Mouse (Mus musculus) hindbrain, embryonic 14.5 days (tissue): ENCODE data around the gene Efcab6. TPM values are rescaled to one million over a fixed set of nuclear protein-coding genes. Genes with fewer than 3 reads are reported as not detected.

Experiments used
- ATAC-seq: fragments of 200-750 bp; cut with Nextera tagmentation; 2 replicates; pipeline ENCODE4 v1.8.0; 2017; ENCODE audit warnings: moderate number of reproducible peaks, mild to moderate bottlenecking, moderate TSS enrichment, moderate library complexity; ENCODE audit not compliant: low FRiP score
- DNase-seq: peaks from one replicate; pipeline ENCODE4 v3.0.0-alpha.2; 2015; ENCODE audit warnings: low spot score
- H3K27ac ChIP-seq: fragments of 300-500 bp; sonication (generic); 2 replicates; pipeline ENCODE4 v1.5.1; 2014; ENCODE audit warnings: mild to moderate bottlenecking, moderate library complexity
- H3K27me3 ChIP-seq: fragments of 300-500 bp; sonication (generic); 2 replicates; pipeline ENCODE4 v1.6.1; 2014; ENCODE audit warnings: mild to moderate bottlenecking, low read length, mixed read lengths; ENCODE audit not compliant: control insufficient read depth, insufficient read depth
- H3K36me3 ChIP-seq: fragments of 300-500 bp; sonication (generic); replicated peaks from 2 replicates; pipeline ENCODE4 v1.6.1; 2014; ENCODE audit not compliant: control insufficient read depth, insufficient read depth
- H3K4me1 ChIP-seq: fragments of 300-500 bp; sonication (generic); replicated peaks from 2 replicates; pipeline ENCODE4 v1.6.1; 2014; ENCODE audit warnings: antibody characterized with exemption, low read length, mixed read lengths; ENCODE audit not compliant: control insufficient read depth, insufficient read depth
- H3K4me2 ChIP-seq: fragments of 300-500 bp; sonication (generic); replicated peaks from 2 replicates; pipeline ENCODE4 v1.6.1; 2014; ENCODE audit warnings: mild to moderate bottlenecking, moderate library complexity
- H3K4me3 ChIP-seq: fragments of 300-500 bp; sonication (generic); replicated peaks from 2 replicates; pipeline ENCODE4 v1.5.1; 2014; ENCODE audit warnings: mild to moderate bottlenecking, low read length
- H3K9ac ChIP-seq: fragments of 300-500 bp; sonication (generic); 2 replicates; pipeline ENCODE4 v1.6.1; 2014
- H3K9me3 ChIP-seq: fragments of 300-500 bp; sonication (generic); 2 replicates; pipeline ENCODE4 v1.6.1; 2016; ENCODE audit warnings: low read length; ENCODE audit not compliant: control insufficient read depth
- WGBS: fragments of 180-500 bp; shearing (Covaris S2); extraction: QIAGEN DNeasy Blood & Tissue Kit; methylation state at CpG from one replicate; pipeline ENCODE4 v1.1.7; 2014; 5-methylcytosine and 5-hydroxymethylcytosine counted together
- polyA plus RNA-seq: library from polyadenylated mRNA; unstranded; fragments of >200 nt; fragmentation: Nextera tagmentation; extraction: Ambion mirVana; gene quantifications from 2 replicates; pipeline ENCODE4 v1.2.1, GENCODE M21; 2014

Gene Efcab6
- polyA plus RNA-seq, 1 experiment from 2014 or later = 0.88 TPM

DNA sequence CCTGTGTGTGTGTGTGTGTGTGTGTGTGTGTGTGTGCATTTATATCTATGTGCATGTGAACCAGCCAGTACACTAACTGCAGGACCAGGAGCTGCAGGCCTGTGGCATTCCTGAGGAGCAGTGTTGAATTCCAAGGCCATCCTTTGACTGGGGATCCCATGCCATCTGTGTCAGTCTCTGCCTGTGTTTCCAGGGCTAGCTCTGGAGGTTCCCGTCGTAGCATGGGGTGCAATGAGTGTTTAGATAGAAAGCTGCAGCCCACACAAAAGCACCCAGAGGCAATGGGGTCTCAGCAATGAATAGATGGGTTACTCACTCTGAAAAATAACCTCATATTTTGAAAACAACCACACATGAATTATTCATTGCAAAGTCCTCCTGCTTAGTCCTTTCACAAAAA is 126.7 kb downstream of the Efcab6 start:
- Histone ChIP-seq H3K4me3 (no peak overlapping the region), H3K36me3 (no peaks in the 10 kb centered on the region), H3K9ac (no peak overlapping the region), H3K4me1 (no peaks in the 10 kb centered on the region; the same call in 1 of the 2 replicates), H3K4me2 (no peak overlapping the region), H3K27ac (no peak overlapping the region), H3K9me3 (no peaks in the 10 kb centered on the region), H3K27me3 (no peaks in the 10 kb centered on the region)
- DNase-seq (no peak), ATAC-seq (no peak)
- 46% methylated on average over 2 of the region's 2 CpGs for WGBS

DNA sequence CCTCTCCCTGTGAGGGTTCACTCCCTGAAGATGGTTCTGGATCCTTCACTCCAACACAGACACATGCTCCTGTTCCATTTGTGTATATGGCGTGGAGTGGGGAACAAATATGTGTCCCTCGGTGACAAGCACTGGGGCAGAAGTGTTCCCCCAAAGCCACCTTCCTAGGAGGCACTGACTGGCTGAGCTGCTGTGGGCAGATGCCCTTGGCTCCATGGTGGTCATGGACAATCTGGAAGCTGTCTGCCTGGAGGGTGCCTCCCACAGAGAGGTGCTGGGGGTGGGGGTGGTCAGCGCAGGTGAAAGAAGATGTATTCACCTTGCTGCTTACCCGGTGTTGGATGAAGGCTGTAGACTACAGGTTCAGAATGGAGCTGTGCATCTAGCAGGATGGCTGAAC is 128.7 kb downstream of the Efcab6 start:
- H3K4me2 ChIP-seq = no peak overlapping the region
- DNase-seq (no peak), ATAC-seq (no peak)
- H3K27ac ChIP-seq = no peak overlapping the region
- no peaks in the 10 kb centered on the region for H3K9me3 ChIP-seq
- no peaks in the 10 kb centered on the region; the same call in 1 of the 2 replicates for H3K4me1 ChIP-seq
- H3K9ac ChIP-seq = no peak overlapping the region
- H3K36me3 ChIP-seq = no peaks in the 10 kb centered on the region
- 91% methylated on average over 4 of the region's 4 CpGs for WGBS
- no peak overlapping the region for H3K4me3 ChIP-seq
- no peaks in the 10 kb centered on the region for H3K27me3 ChIP-seq

DNA sequence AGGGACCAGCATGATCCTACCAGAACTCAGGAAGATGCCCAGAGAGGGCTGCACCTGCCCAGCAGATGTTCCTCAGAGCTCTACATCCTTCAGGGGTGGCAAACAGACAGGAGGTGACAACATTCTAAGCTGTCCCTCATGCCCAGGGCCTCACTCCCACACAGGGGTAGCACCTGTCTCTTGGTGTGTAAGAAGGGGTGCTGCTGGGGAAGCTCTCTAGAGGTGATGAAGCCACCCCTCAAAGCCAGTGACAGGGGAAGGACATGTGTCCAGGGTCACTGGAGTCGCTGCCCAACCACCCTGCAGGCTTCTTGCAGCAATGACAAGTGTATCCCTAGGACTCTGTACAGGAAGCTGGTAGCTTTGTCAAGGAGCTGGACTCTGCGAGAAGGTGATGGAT is 130.4 kb downstream of the Efcab6 start:
- no peaks in the 10 kb centered on the region for H3K27me3 ChIP-seq
- no peak overlapping the region for H3K4me2 ChIP-seq
- H3K36me3 ChIP-seq = no peaks in the 10 kb centered on the region
- no peaks in the 10 kb centered on the region for H3K9me3 ChIP-seq
- H3K27ac ChIP-seq = no peak overlapping the region
- no peak for ATAC-seq
- H3K9ac ChIP-seq = no peak overlapping the region
- DNase-seq = no peak
- no peaks in the 10 kb centered on the region; the same call in 1 of the 2 replicates for H3K4me1 ChIP-seq
- 92% methylated on average over 2 of the region's 2 CpGs for WGBS
- no peak overlapping the region for H3K4me3 ChIP-seq

DNA sequence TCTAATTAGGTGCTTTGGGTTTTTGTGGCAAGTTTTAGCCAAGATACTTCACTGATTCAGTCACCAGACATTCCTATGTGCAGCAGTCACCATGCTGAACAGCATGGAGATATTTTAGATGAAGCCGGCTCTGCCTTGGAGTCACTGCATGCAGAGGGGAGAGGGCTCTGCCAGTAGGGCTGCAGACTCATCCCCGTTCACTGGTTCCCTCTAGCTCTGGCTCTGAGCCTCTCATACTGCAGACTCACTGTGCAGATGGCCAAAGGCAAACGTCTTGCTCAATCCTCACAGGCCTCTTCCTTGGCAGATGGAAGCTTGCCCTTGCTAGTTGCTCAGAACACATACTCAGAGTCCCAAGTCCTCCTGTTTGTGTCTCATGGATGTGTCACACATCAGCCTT is 139.8 kb downstream of the Efcab6 start:
- Histone ChIP-seq H3K9me3 (no peaks in the 10 kb centered on the region), H3K9ac (no peak overlapping the region), H3K36me3 (no peaks in the 10 kb centered on the region), H3K27ac (no peak overlapping the region), H3K4me3 (no peak overlapping the region), H3K27me3 (no peaks in the 10 kb centered on the region), H3K4me1 (no peaks in the 10 kb centered on the region), H3K4me2 (no peak overlapping the region)
- ATAC-seq (no peak), DNase-seq (no peak)
- 65% methylated on average over 3 of the region's 3 CpGs for WGBS

DNA sequence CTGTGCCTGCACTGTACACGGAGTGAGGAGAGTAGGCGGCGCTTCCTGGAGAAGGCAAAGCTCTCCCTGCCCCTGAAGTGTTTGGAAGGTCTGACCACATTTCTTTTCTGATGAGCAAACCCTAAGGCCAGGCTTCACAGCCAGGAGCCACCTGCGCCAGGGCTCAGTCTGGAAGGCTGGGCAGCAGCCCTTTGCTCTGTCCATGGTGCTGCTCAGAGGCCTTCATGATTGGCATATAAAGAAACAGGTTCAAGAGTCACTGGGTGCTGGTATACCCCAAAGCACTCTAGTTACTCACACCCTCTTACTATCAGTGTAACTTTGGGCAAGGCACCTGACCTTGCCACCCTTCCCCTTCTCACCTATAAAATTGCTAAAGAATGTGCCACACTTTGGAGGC is 140.5 kb downstream of the Efcab6 start:
- Histone ChIP-seq H3K27me3 (no peaks in the 10 kb centered on the region), H3K4me2 (no peak overlapping the region), H3K9me3 (no peaks in the 10 kb centered on the region), H3K36me3 (no peaks in the 10 kb centered on the region), H3K4me1 (no peaks in the 10 kb centered on the region), H3K9ac (no peak overlapping the region), H3K27ac (no peak overlapping the region), H3K4me3 (no peak overlapping the region)
- ATAC-seq (no peak), DNase-seq (no peak)
- 41% methylated on average over 4 of the region's 4 CpGs for WGBS

DNA sequence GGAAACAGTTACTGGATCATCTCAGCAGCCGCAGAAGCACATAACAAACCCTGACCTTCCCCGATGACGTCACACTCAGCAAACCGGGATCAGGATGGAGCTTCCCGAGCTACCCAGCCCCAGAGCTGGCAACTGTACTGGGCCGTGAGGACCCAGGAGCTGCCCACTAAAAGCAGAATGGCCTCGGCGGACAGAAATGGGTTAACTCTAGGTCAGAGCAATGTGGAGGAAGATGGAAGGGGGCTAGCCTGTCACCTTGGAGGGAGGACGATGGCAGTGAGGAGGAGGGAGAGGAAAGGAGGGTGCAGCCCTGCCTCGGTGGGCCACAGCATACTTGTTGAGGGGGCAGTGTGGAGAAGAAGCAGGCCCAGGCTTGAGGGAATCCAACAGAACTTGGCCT is 149.8 kb downstream of the Efcab6 start:
- Histone ChIP-seq H3K9me3 (no peaks in the 10 kb centered on the region), H3K4me1 (no peaks in the 10 kb centered on the region), H3K4me3 (no peak overlapping the region), H3K9ac (no peak overlapping the region), H3K4me2 (no peak overlapping the region), H3K27me3 (no peaks in the 10 kb centered on the region), H3K36me3 (no peaks in the 10 kb centered on the region), H3K27ac (no peak overlapping the region)
- 94% methylated on average over 10 of the region's 10 CpGs for WGBS
- DNase-seq (no peak), ATAC-seq (no peak)

DNA sequence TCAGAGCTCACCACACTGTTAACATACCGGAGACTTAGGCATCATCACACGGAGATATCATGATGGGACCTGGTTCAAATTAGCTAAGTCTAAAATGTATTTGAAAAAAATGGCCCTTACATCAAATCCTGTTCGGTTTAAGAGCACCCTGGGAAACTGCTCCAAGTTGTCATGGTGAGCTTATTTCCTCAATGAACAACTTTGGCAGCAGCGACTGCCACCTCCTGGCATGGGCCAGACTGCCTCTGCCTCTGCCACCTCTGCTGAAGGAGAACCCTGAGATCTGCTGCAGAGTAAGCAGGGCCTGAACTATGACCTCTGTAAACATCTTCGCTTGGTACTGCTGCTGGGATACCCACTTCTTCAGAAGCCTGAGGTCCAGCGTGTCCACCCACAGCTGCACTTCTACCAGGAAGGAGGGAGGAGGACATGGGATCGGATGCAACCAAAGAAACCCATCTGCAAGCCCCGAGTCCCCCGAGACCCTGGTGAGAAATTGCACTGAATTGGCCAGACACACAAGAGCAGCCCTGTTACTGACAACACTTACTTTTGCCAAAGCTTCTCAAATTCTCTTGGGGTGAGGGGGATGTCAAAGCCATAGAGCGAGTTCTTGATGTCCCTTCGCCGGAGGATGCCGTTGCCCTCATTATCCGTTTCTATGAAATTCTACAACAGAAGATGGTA is 152.0 kb downstream of the Efcab6 start:
- ATAC-seq (no peak), DNase-seq (no peak)
- Histone ChIP-seq H3K4me3 (no peak overlapping the region), H3K9ac (no peak overlapping the region), H3K27me3 (no peaks in the 10 kb centered on the region), H3K27ac (no peak overlapping the region), H3K4me1 (no peaks in the 10 kb centered on the region), H3K4me2 (no peak overlapping the region), H3K36me3 (no peaks in the 10 kb centered on the region), H3K9me3 (no peaks in the 10 kb centered on the region)
- 85% methylated on average over 14 of the region's 14 CpGs for WGBS

DNA sequence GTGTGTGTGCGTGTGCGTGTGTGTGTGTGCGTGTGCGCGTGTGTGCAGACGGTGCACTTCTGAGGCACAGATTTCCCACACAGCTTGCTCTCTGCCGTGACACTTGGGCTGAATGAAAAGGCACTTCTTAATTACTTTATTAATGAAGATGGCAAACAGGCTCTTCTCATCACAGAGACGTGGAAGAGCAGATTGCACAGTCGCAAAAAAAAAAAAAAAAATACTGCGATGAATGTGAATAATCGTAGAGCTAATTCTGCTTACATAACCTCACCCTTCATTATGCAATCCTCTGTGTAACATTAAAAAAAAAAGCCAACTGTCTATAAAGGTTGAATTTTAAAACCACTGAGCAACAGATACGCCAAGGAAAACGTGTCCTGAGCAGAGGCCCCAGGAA is 158.7 kb downstream of the Efcab6 start:
- no peak overlapping the region for H3K4me3 ChIP-seq
- no peak for DNase-seq

DNA sequence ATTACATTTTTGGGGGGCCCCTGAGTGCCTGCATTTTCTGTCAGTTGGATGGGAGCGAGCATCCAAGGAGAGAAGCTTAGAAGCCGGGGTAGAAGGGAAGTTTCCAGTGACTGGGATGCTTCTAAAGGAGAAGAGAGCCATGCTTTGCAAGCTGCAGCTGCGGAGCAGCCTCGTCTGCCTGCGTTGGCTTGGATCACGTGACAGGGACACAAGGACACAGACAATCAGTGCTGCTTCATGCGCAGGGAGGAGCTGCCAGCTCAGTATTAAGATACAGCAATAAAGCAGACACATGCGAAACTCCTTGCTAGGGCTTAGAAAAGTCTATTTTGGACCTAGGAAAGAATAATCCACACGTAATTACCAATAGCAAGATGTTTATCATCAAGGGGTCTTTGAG is 167.9 kb downstream of the Efcab6 start:
- Histone ChIP-seq H3K4me1 (peaks cover 10% of the 10 kb centered on the region; the same call in 1 of the 2 replicates), H3K27ac (peak overlapping the region; percentile 64), H3K9ac (peak overlapping the region; percentile 37; the same call in 1 of the 2 replicates), H3K4me3 (no peak overlapping the region), H3K36me3 (no peaks in the 10 kb centered on the region), H3K4me2 (no peak overlapping the region), H3K9me3 (no peaks in the 10 kb centered on the region), H3K27me3 (no peaks in the 10 kb centered on the region)
- WGBS = 43% methylated on average over 9 of the region's 9 CpGs
- 0 out of 2 replicates have a peak, but pooled peaks have one; percentile 46 for ATAC-seq
- peak; percentile 67 for DNase-seq

More for the DNA sequence above, 158.7 kb downstream of the Efcab6 start:
- Histone ChIP-seq H3K4me2 (no peak overlapping the region), H3K4me1 (0 out of 2 replicates have a peak, but pooled peaks cover 7% of the 10 kb centered on the region), H3K9ac (no peak overlapping the region), H3K9me3 (no peaks in the 10 kb centered on the region), H3K36me3 (no peaks in the 10 kb centered on the region), H3K27ac (no peak overlapping the region), H3K27me3 (no peaks in the 10 kb centered on the region)
- WGBS = 63% methylated on average over 13 of the region's 13 CpGs
- no peak for ATAC-seq

DNA sequence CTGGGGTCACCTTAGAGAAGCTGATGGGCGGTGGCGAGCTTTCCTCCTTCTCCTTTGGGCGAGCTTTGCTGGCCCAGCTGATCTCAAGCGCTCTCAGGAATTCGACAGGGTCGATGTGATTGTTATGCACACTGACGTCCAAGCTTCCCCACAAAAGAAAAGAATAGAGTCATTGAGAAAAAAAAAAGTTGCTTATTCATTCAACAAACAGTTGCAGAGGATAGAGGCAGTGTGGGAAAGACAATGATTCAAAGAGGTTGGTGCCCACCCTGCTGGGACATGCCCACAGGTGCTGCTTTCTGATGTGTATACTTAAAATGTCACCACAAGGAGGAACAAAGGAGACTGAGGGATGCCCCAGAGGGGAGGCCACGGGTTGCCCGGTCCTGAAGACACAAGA is 169.2 kb downstream of the Efcab6 start:
- Histone ChIP-seq H3K27me3 (no peaks in the 10 kb centered on the region), H3K27ac (no peak overlapping the region), H3K9ac (no peak overlapping the region), H3K4me3 (no peak overlapping the region), H3K36me3 (no peaks in the 10 kb centered on the region), H3K9me3 (no peaks in the 10 kb centered on the region), H3K4me2 (no peak overlapping the region), H3K4me1 (peaks cover 10% of the 10 kb centered on the region; the same call in 1 of the 2 replicates)
- DNase-seq (no peak), ATAC-seq (no peak)
- 18% methylated on average over 9 of the region's 9 CpGs for WGBS
